Mouse (Mus musculus): ENCODE measurements at regions not wholly inside any gene's neighbourhood (a gene's known extent, or its start where the extent isn't known, plus 50 kb on each side); places are given as distances from the start of the nearest gene placed in this dataset.
"Not testable (repeated sequence)": the region's sequence is repeated elsewhere in the genome, so short reads cannot be mapped to it uniquely, and the experiment has no call there.

GRCm38 (mm10) chr3:79002173-79002848 lies 284.0 kb downstream of the Rapgef2 start:
- DNase-seq, result no peak

GRCm38 (mm10) chr3:79001754-79002153 lies 284.6 kb downstream of the Rapgef2 start:
- DNase-seq, result no peak

DNA sequence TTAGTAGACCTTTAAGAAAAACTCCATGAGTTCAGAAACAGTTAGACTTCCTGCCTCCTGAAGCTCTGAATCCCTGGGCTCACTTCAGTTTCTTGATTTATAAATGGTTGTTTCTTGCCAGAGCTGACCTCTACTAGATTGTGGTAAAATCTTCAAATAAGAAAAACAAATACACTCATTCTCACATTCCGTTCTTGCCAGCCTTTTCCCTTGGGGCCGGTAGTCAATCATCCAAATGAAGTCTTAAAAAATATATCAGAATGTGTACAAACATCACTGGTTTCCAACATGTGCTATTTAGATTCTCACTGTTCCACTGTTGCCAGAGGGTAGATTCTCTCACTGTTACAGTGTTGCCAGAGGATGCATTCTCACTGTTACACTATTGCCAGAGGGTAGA lies 286.0 kb downstream of the Rapgef2 start:
- DNase-seq, result no peak

- no peak for DNase-seq
These were observed 286.5 kb downstream of the Rapgef2 start for GRCm38 (mm10) chr3:78999803-79000202.

GRCm38 (mm10) chr3:78988120-78988519 lies 298.2 kb downstream of the Rapgef2 start:
- DNase-seq, result no peak

GRCm38 (mm10) chr3:78986726-78987125 lies 299.6 kb downstream of the Rapgef2 start:
- no peak for DNase-seq

DNA sequence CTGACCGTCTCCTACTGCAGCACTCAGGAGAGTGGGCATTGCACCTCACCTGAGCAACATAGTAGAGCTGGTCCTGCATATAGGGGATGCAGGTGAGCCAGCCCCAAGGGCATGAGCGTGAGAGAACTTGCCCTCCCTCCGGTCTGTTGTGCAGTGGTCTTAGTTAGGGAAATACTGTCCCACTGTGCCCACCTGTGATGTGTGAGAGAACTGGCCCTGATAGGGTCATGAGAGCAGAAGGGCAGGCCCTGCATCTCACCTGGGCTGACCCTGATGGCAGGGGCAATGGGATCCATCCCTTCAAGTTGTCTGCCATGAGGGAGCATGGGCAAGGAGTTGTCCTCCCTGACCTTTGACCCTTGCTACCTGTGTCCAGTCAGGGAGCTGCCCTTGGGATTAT lies 305.3 kb downstream of the Rapgef2 start:
- DNase-seq, result no peak

- no peak for DNase-seq
These were observed 307.5 kb downstream of the Rapgef2 start for GRCm38 (mm10) chr3:78978781-78979180.

- peak; percentile 22 to 26 for DNase-seq
These were observed 319.4 kb downstream of the Rapgef2 start for GRCm38 (mm10) chr3:78966683-78967549.

DNA sequence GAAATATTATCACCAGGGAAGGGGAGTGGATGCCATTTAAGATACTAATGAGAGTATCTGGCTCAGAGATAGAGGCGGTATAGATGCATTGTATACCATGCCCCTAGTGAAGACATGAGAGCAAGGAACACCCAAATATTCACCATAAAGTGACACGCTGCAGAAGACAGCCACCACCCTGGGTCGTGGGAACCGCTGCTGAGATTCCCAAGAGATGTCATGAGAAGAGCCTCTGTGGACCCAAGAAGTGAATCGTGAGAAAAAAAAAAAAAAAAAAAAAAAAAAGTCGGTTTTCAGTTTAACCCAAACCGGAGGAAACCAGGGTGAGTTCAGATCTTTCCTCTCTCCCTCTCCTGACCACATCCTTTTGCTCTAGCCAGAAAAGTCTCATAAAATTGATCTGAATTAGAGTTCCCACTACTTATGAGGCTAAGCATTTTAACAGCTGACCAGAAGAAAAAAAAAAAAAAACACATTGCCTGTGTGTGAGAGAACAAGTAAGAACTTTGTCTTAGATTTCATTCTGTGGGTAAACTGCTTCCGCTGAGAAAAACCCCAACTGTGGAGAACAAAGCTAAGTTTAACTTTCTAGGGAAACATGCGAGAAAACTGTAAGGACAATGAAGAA lies 322.0 kb downstream of the Rapgef2 start:
- no peak for DNase-seq

GRCm38 (mm10) chr3:78958781-78959180 lies 327.5 kb downstream of the Rapgef2 start:
- no peak for DNase-seq

DNA sequence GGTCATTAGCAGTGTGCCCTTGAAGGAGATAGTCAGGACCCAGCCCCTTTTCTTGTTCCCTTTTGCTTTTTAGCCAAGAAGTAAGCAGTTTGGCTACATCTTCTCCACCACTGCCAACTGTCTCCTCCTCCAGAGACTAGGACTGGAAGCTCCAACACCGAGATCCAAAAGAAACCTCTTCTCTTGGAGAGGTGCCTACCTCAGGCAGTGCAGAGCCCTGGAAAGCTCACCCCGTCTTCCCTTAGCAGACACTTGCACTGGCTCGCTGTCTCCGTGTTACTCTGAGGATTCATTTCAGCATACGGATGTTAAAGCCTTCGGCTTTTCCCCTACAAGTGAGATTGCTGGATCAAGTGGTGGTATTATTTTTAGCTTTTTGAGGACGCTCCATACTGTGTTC lies 331.0 kb downstream of the Rapgef2 start:
- no peak for DNase-seq

GRCm38 (mm10) chr3:78949385-78949784 lies 336.9 kb downstream of the Rapgef2 start:
- not testable (repeated sequence) for DNase-seq

DNA sequence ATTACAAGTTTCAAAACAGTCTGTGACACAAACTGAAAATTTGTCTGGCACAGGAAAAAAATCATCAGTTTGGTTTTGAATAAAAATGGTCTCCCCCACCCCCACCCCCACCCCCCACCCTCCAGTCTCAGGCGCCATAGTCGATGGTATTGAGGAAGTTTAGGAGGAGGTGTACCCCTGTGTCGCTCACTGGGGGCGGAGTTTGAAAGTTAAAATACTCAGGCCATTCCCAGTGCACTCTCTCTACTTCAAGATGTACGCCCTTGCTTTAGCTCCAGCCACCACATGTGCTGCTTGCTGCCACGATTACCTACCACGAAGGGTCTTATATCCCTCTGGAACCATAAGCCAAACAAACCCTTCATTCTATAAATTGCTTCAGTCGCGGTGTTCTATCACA lies 337.6 kb downstream of the Rapgef2 start:
- no peak for DNase-seq

GRCm38 (mm10) chr3:78948171-78948570 lies 338.1 kb downstream of the Rapgef2 start:
- DNase-seq, result peak in 1 of 2 experiments; percentile 20

GRCm38 (mm10) chr3:78947183-78947582 lies 339.1 kb downstream of the Rapgef2 start:
- DNase-seq, result no peak

DNA sequence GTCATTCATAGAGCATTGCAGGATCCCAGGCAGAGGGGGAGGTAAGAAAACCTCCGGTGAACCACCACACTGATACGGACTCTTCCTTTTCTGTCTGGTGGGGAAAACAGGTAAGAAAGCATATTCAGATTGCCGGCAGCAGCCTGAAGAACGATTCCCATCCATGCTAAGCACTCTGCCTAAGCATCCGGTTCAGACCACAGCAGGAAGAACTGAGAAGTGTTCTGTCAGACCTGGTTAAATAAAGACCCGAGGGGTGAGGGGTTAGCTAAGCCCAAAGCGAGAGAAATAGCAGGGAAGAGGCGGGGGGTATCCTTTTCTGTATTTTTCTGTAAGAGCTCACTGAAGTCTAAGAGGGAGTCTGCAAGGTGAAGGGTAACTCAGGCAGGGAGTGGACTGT lies 342.1 kb downstream of the Rapgef2 start:
- no peak for DNase-seq

DNA sequence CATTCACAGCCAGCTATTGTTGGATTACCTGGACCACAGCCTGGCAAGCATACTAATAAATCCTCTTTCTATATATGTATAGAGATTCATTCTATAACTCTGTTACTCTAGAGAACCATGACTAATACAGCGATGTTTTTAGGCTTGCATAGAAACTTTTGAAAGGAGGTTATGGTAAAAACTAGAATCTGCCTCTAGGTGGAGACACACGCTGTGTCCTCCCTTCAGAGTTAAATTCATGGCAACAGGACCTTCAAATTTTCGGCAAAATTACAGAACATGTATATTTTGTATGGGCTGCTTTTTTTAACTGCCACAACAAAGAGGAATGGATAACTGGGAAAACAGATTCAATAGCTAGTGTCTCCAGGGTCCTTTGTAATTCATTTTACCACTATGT lies 353.3 kb downstream of the Rapgef2 start:
- no peak for DNase-seq

DNA sequence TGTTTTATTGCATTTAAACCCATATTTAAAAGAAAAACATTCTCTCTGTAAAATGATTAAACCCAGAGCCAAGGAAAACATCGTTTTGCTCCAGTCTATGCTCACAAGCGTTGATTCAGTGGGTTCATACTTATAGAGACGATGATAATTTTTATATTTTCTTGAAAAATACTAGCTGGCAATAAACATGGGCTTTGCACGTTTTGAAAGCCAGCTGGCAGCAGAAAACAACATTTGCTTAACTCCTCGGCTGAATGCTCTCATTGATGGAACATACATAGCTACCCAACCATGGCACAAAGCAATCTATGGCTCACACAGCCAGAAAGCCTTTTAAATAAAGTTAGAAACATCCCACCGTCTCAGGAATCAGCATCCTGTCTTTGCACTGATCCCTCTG lies 366.5 kb downstream of the Rapgef2 start:
- DNase-seq, result no peak

GRCm38 (mm10) chr3:78919407-78919806 lies 366.9 kb downstream of the Rapgef2 start:
- peak; percentile 80 to 83 for DNase-seq

GRCm38 (mm10) chr3:78908196-78908844 lies 378.0 kb downstream of the Rapgef2 start:
- DNase-seq, result no peak

DNA sequence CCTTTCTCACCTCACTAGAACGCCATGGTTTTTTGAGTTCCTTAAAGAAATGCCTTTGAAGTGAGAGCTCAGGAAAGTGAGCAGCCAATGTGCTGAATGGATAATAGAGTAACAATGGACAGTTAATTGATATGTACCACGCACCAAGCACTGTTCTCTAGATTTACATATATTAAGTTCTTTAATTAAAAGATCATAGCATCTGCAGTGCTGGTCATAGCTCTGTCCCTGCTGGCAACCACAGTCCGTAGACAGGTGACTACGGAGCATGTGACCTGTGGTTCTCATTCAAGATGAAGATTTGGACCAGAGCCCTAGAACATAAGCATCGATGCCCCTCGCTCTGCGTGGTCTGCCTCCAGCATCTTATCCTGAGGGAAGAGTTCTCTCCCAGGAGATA lies 378.5 kb downstream of the Rapgef2 start:
- DNase-seq, result no peak

- DNase-seq, result no peak
These were observed 384.4 kb downstream of the Rapgef2 start for GRCm38 (mm10) chr3:78901838-78902484.

All from thymus, postnatal 36 days (tissue).